Mouse (Mus musculus) ZHBTc4 (cell line): ENCODE measurements around the gene Lrrc61.
"Not testable (repeated sequence)": the region's sequence is repeated elsewhere in the genome, so short reads cannot be mapped to it uniquely, and the experiment has no call there.

Experiments
- DNase-seq: peaks from one replicate; pipeline ENCODE4 v3.0.0-alpha.2; 2011; ENCODE audit warnings: low read depth, low spot score

Lrrc61 gene

DNA sequence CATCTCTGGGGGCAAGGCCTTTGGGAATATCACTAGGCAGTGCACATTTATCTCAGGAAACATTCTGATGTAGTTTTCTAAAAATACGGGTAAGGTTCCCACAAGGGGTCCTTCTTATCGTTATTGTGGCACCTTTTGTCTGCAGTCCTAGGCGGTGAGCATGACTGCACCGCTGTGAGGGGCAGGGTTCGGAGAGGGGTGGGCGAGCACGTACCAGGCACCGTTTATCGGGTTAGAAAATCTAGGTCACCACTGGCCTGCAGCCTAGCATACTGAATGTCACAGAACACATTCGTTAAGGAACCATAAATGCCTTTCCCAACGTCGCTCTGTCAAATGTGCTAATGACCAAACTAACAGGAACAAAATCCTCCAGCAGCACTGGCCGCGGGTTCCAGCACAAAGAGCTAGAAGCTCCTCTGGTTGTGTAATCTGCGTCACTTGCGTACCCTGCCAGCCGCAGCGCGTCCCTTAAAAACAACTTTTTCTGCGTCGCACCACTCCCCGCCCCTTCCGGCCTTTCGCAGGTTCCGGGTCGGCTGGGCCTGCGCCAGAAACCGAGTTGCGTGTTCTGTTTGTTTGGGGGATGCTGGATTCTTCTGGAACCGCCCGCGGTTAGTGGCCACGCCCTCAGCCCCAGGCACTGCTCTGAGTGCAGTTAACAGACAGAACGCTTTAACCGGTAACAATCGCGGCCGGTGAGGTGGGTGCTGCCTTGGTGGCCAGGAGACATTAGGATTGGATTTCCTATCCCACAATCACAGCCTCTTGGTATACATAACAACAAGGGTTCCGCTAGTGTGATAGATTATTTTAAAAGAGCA lies at the start of gene Lrrc61:
TSS of gene Lrrc61 (plus strand) at position 517 of the 824 bp plus-strand sequence.
- peak; percentile 97 for DNase-seq

DNA sequence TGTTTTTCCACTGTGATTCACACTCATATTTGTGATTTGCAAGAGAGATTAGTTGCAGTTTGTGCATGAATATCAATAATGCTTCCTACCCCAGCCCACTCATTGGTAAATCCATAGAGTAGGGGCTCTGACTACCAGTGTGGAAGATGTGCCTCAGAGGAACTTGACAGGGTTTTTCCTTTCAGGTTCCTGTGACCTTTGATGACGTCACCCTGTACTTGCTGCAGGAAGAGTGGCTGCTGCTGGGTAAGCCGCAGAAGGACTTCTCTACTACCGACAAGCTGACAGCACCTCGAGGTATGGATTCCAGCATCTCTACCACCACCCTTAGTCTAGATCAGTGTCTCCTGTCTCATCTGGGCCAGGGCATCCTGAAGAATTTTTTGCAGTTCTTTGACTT lies 46.5 kb upstream of the Lrrc61 start:
- no peak for DNase-seq

DNA sequence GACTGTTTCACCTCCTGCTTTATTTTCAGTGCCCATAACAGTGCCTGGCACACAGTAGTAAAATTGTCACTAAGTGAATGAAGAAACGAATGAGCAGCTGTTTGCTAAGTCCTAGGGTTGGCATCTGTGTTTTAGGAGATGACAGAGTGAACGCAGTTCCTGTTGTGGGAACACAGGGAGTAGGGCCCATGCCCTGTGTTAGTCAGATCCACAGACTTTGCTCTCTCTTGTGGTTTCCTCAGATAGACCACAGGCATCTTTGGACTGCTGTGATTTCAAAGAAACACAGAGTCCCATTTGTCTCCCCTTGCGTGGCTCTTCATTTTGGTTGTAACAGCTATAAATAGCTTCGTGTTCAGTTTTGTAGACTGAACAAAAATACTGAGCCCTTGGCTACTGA lies 44.2 kb upstream of the Lrrc61 start:
- no peak for DNase-seq

DNA sequence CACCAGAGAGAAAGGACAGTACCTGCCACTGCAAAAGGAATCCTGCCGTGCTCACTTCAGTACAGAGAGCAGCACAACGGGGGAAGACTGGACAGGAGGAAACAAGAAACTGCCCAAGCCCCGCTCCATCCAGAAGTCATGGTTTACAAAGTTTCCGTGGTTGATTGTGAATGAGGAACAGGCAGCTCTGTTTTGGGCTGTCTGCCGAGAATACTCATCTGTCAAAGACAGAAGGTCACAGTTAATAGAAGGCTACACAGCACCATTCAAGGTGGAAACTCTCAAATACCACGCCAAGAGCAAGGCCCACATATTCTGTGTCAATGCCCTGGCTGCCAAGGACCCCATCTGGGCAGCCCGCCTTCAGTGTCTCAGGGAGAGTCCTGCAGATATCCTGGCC lies 42.7 kb upstream of the Lrrc61 start:
- no peak for DNase-seq

DNA sequence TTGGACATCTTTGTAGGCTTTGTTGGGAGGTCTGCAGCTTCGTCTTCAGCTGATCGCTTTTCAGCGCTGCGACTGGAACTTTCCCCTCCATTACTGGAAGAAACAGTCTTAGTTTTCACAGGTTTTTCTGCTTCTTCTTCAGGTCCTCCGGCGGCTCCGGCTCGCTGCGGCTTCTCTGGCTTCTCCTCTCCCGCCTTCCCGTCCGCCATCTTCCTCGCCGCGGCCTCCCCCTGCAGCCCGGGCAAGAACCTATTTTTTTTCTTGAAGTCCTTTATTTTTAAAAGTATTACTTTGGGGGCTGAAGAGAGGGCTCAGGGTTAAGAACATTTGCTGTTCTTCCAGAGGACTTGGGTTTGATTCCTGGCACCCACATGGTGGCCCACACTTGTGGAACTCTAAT lies 29.7 kb upstream of the Lrrc61 start:
- not testable (repeated sequence) for DNase-seq

DNA sequence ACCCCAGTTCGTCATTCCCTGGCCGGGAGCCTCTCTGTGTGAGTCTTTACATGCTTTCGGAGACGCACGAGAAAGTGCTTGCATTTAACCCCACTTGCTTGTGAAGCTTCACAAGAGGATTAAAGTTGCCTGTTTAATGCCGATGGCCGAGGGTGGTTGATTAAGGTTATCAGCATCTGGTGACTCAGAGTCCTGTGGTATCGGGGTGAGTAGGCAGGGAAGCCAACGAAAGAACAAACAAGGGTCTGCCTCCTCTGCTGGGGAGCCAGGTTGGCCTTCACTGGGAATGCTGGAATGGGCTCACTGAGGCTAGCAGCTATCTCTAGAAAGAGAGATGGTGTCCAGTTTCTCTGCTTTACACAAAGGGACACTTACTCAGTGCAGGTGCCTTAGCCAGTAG lies 26.7 kb upstream of the Lrrc61 start:
- no peak for DNase-seq

DNA sequence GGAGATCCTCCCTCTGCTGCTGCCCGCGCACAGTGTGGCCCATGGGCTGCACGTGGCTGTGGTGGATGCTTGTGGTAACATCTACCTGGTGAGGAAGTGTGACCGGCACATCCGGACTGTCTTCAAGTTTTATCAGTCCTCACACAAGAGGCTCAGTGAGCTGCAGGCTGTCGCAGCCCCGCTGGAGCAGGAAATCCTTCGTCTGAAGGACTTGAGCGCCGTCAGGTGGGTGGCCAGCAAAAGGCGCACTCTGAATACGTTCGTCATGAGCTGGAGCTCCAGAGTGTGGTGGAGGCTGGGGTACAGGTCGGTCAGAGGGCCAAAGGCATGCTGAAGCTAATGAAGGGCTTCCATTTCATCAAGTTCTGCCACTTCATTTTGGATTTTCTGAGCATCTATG lies 25.3 kb upstream of the Lrrc61 start:
- DNase-seq, result peak; percentile 42

DNA sequence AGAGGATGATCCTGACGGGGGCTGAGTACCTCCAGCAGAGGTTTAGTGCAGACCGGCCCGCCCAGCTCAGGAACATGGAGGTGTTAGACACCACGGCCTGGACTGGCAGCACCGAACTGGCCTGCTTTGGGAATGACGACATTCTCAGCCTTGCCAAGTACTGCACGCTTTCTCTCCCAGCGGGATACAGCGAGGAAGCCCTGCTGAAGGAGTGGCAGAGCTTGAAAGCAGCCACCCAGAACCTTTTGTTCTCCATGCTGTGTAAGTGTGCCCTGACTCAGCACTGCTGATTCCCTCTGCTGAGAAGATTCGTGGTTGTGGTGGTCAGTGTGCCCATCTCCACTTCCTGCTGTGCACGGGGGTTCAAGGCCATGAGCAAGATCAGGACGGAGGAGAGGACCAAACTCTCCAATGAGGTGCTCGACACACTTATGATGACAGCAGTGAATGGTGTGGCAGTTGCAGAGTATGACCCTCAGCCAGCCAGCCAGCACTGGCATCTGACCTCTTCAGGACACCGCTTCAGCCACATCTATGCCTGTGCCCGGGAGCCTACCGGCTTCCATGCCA lies 24.6 kb upstream of the Lrrc61 start:
- DNase-seq, result peak; percentile 38

DNA sequence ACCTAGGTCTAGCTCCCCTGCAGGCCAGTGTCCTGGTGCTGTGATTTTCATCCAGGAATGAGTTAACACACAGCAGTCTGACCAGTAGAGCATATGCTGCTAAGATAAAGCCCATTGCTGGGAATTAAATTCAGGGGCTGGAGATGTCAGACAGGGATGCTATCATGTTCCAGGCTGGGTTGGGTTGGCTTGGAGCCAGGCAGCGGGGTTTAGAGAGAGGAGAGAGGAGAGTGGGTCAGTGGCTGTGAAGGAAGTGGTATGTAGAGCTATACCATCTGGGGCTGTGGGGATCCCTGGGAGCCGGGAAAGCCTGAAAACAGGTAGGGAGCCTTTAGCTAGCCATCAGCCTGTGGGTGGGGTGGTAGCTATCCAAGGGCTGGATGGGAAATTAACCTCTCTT lies 23.7 kb upstream of the Lrrc61 start:
- DNase-seq, result no peak

DNA sequence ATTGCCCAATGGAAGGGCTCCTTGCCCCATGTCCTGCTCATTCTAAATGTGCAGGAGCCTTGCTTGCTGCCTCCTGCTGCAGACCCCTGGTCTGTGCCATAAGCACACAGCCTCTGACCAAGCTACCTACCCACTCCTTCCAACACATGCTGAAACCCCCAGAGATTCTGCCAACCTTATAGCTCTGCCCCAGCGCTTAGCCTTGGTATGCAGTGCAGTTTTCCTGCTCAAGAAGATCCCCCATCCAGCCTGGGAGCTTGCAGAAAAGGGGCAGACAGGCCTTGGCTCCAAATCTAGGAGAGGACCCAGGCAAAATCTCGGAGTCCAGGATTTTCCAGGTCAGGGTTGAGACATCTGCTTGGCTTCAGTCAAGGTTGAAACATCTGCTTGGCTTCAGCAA lies 21.1 kb upstream of the Lrrc61 start:
- DNase-seq, result no peak

DNA sequence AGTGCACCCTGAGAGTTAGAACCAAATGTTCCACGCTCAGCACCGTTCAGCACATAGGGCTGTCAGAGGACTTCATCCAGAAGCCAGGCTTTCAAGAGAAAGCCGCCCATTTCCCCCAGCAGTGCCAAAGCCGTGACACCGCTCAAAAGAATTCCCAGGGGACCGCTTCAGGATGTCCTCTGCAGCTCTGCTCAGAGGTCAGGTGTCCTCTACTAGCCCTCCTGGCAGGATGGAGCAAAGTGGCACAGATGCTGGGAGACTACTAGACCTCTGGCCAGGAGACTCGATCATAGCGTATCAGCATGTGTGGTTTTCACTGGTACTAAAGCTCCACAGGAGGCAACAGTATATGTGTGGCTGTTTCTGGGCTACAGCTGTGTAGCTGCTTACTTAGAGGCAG lies 19.7 kb upstream of the Lrrc61 start:
- no peak for DNase-seq

DNA sequence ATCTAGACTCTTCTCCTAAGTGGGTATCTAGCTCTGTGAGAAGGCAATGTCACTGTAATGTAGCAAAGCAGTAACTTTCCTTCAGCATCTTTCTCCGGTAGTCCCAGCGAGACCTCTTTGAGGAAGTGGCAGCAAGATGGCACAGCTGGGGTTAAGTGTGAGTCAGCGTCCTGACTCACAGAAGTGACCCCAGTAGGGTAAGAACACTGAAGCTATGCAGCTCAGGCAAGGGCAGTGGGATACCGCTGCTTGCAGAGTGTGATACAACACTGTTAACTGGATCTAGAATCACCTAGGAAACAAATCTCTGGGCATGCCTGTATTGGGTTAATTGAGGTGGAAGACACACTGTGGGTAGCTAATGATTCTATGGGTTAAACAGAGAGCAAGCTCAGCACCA lies 18.5 kb upstream of the Lrrc61 start:
- no peak for DNase-seq

DNA sequence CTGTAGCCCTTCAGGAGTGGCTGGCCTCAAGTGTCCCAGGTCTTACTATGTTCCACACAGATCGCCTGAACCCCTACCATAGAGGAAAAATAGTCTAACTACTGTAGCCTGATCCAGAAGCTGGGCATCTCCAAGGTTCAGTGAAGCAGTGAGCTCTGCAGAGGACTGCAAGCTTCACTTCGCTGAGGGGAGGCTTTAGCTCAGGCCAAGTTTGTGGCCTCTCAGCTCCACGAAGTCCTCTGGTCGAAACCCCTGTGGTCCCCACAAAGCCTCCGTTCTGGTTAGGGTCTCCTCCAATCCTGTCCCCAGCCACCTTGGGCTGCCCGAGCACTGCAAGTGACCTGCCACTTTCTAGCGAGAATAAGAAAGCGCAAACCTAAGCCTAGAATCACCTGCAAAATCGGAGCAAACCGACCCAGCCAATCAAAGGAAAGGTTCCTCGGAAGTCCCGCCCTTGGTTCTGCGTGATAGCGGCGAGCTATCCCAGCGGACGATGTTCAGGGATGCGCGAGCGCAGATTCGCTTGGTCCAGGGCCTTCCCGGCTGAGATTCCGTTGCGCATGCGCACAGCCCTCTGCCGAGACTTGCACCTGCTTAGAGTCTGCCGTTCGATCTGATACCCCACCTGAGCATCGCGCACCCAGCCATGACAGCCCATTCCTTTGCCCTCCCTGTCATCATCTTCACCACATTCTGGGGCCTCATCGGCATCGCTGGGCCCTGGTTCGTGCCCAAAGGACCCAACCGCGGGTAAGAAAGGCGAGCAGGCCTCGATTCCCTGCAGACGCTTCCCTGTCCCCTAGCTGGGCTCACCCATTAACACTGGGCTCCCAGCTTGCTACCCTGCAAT lies 17.3 kb upstream of the Lrrc61 start, which contains the start of gene Atp6v0e2:
TSS of gene Atp6v0e2 (plus strand) at position 511 of the 850 bp plus-strand sequence.
- peak; percentile 95 for DNase-seq

DNA sequence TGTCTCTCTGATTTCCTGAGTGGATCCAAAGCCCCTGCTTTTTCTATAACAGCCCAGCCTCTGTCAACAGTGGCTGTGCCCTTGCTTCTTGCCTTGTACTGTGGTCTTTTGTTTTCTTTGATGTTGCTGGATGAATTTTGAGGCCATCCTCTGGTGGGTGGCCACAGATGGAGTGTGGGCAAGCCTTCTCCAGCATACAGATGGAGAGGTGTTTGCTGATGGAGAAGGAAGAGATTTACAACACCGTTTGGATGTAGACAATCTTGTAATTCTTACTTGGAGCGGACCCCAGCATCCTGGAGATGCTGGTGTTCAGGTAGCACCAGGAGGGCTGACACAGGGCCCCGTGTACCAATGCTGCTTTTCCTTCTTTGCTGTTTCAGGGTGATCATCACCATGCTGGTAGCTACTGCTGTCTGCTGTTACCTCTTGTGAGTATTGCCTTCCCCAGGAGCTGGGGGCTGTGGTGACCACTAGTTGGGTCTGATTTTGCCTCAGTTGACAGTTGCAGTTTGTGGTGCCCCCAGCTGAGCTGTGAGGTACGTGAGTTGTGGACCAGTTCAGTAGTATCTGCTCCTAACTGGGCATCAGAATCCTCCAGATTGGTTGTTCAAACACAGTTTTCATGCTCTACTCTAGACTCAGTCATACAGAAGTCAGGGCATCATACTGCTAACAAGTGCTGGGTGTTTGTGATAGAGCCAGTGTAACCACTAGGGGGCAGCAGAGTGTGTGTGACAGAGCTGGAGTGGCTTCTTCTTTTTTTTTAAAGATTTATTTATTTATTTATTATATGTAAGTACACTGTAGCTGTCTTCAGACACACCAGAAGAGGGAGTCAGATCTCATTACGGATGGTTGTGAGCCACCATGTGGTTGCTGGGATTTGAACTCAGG lies 15.5 kb upstream of the Lrrc61 start:
- DNase-seq, result peak; percentile 83

DNA sequence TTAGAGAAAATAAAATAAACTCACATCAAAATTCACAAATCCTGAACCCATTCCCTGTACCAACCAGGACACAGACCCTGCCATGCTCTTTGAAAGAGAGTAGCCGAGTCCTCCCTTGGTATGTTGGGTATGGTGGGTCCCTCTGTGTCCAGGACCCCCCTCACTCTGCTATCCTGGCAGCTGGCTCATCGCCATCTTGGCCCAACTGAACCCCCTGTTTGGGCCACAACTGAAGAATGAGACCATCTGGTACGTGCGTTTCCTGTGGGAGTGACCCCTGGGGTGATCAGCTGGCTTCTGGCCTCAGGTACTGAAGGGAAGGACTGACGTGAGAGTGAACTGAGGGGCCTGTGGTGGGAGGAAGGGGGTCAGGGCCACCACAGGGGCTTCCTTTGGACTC lies 14.7 kb upstream of the Lrrc61 start:
- no peak for DNase-seq

DNA sequence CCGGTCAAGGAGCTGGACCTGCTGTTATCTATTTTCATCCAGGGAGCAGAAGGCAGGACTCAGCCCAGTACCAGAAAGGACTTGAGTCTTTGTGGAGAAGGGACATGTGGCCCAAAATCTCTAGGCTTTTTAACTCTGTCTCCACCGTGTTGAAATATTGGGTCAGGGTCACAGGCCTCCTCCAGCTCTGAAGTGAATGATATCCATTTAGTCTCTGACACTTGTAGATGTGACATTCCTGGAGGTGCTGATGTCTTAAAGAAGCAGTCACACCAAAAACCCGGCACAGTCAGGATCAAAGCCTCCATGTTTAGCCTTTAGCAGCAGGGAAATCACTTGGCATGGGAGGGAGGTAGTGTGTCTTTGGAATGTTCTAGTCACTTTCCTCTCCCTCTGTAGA lies 13.9 kb upstream of the Lrrc61 start:
- DNase-seq, result no peak

DNA sequence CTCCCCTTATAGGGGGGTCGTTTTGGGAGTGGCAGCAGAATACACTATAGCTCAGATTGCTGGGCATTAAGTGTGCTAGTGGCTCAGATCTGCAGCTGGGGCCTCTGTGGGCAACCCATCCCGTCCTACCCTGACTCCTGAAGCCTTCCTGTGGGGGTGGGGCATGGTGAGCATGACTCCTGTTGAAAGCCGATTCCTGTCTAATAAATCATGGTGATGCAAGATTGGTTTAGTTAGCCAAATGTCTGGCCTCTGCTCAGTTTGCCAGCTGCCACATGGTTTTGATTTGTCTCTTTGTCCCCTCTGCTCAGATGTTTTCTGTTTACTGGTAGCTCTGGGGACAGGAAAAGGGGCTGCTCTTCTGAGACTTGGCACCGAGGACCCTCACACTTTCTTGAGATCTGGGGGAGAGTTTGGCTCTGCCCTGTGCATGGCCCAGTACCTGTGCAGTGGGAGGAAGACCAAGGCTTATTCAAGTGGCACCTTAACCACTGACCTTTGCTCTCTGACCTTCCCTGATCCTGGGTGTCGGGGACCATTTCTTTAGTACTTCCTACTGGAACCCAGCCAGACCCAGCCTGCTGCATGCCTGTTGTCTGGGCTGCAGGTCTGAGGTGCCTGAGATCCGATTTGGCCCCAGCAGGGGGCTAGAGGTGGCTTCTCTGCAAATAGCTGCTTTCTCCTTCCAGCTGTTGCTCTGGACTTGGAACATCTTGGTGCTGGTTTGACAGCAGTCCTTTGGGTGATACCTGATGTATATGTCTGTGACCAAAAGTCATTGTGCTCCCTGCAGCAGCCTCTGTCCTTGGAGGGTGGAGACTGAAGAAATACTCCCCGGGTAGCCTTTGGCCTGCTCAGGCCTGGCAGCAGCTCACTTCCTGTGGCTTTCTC lies 12.8 kb upstream of the Lrrc61 start:
- no peak for DNase-seq

DNA sequence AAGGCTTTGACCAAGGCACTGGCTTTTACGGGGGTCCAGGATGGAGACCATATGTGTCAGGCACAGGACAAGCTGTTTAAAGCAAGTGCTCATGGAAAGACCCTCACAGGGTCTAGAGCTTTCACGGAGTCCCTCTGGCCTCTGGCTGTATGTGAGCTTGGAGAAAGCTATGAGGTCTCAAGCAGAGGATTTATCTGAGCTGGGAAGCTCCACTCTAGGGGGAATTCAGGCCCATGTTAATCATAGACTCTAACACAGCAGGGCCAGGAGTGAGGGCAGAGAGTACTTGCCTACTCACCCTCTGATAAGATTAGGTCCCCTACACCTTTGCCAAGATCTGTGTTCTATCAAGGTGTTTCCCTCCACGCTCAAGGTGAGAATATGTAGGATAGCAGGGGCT lies 12.0 kb upstream of the Lrrc61 start:
- no peak for DNase-seq

DNA sequence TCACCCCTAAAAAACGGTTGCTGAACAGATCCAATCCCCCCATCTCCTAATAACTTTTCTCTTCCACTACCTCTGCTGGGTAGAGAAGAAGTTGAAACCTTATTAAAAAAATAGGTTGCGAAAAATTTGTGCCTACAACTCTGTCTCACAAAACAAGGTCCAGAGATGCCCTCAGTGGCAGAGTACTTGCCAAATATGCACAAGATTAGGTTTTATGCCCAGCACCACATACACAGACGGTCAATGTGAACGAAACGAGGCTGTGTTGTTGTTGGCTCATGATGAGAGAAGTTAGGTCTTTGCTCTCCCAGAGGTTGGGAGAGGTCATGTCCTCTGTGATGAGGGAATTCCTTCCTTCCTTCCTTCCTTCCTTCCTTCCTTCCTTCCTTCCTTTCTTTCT lies 9.3 kb upstream of the Lrrc61 start:
- DNase-seq, result no peak

DNA sequence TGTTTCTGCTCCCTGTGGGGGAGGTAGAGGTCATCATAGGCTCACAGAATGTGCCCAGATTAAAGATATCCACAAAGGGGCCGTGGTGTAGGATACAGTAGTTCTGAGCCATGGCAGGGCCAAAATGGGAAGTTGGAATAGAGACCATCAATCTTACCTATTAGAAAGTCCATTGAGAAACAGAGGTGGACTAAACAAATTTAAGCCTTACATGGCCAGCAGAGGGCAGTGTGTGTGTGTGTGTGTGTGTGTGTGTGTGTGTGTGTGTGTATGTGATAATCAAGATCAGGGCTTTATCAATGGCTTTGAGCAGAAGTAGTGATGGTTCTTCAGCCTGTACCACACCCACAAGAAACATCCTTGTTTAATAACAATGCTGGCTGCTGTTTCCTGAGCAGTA lies 8.3 kb upstream of the Lrrc61 start:
- peak; percentile 51 for DNase-seq
